Mouse (Mus musculus) small intestine, adult 2 months (tissue): Measurements from ENCODE around the gene Mrps18a.

Experiments
- CTCF ChIP-seq: fragments of 200-500 bp; IDR thresholded peaks from 2 replicates; pipeline ENCODE4 v1.5.1; 2012; ENCODE audit warnings: low read depth, mild to moderate bottlenecking, control low read depth, inconsistent platforms, low read length, moderate library complexity, mixed read lengths; ENCODE audit not compliant: insufficient replicate concordance, insufficient read length; ENCODE audit errors: extremely low read depth
- POLR2A ChIP-seq: fragments of 200-500 bp; IDR thresholded peaks from 2 replicates; pipeline ENCODE4 v1.6.1; 2012; ENCODE audit warnings: low read depth, mild to moderate bottlenecking, control low read depth, inconsistent platforms, low read length, moderate library complexity

GRCm38 (mm10) chr17:46123953-46124700 is 13.3 kb downstream of the Mrps18a start:
- TF ChIP-seq POLR2A (no peak), CTCF (no peak)
